Mouse (Mus musculus) cerebellum, adult (tissue): ENCODE measurements around the gene Ephb2.
A peak's percentile ranks its signal among the peaks of the same experiment; 100 is the strongest.

Experiments
- ATAC-seq: cut with Nextera tagmentation; 2 replicates; pipeline ENCODE4 v1.9.2; 2017; ENCODE audit warnings: mild to moderate bottlenecking, moderate library complexity, mixed read lengths; ENCODE audit not compliant: insufficient number of reproducible peaks, low FRiP score, low TSS enrichment

Gene Ephb2

GRCm38 (mm10) chr4:136835621-136836386 lies at the start of gene Ephb2:
TSS of gene Ephb2 (minus strand) at chr4:136835988.
- ATAC-seq, result peak; percentile 69

DNA sequence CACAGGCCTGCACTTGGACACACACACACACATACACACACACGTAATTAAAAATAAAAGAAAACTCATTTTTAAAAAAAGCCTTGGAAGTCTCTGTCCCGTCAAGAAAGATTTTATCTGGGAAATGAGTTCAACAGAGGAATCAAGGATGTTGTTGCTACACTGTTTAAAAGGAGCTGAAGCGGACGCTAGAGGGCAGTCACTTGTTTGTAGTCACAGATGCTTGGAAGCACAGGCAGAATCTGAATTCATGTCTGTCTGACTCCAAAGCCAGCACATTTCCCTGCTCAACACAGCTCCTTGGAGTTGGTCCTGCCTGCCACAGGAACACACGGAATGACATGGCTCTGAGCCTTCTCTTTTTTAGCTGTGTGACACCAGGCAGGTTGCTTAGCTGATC lies 42.8 kb upstream of the Ephb2 start:
- ATAC-seq, result no peak

GRCm38 (mm10) chr4:136878171-136878570 lies 42.4 kb upstream of the Ephb2 start:
- no peak for ATAC-seq

DNA sequence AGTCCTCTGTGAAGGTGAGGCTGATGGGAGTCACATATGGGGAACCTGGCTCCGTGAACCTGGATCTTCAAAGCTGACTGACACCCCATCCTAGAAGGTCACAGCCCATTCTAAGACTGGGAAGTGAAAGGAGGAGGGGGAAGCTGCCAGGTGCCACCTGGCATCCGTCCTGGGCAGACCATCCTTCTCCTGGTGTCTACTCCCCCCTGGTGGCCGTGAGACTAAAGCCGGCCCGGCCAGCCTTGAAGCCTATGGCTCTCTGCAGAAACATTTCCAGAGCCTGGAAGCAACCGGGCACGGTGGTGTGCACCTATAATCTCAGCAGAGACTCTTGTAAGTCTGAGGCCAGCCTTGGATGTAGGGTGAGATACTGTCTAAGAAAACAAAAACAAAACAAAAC lies 41.2 kb upstream of the Ephb2 start:
- no peak for ATAC-seq

DNA sequence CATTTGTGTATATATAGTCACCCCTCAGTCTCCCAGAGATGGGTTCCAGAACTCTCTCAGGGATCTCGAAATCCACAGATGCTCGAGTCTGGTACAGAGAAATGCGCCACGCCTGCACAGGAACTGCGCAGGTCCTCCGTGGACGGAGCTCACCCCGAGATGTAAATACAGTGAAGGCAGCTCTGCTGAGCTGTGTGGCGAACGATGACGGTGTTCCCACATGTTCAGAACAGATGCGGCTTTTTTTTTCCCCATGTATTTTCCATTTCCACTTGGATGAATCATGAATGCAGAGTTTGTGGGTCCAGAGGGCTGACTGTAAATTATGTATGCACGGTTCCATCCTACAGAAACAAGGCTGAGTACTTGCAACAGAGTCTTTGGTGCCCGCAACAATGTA lies 39.2 kb upstream of the Ephb2 start:
- no peak for ATAC-seq

GRCm38 (mm10) chr4:136868371-136868770 lies 32.6 kb upstream of the Ephb2 start:
- ATAC-seq, result no peak

- ATAC-seq, result no peak
Measured at GRCm38 (mm10) chr4:136867690-136868345, 32.0 kb upstream of the Ephb2 start.

GRCm38 (mm10) chr4:136865531-136865930 lies 29.7 kb upstream of the Ephb2 start:
- ATAC-seq, result no peak

DNA sequence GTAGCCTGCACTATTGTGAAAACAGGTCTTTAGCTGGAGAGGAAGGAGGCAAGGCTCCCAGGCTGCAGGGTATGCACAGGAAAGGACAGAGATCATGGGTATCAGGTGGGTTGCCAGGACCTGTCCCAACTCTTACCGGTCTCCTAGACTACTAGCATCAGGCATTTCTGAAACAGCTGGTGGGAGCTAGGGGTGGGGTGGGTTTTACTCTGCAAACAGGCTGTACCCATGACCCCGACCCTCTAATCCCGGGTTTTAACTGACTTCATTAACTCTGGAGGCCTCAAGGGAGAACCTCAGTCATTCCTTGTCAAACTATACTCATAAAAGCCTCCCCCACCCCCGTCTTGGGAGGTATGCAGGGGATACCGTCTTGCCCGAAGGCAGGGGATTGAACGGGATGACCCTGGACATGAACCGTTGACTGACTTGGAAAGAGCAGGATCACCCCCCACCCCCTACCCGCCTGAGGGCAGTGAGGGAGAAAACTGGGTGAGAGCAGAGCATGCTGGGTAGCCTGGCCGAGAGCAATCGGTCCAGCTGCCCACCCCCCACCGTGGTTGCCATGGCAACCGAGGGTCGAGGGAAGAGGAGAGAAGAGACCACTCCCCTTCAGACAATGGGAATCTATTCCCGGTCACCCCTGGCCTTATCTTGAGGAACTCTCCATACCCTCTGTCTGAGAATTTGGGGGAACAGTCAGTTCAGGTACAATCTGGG lies 29.1 kb upstream of the Ephb2 start:
- ATAC-seq, result no peak

DNA sequence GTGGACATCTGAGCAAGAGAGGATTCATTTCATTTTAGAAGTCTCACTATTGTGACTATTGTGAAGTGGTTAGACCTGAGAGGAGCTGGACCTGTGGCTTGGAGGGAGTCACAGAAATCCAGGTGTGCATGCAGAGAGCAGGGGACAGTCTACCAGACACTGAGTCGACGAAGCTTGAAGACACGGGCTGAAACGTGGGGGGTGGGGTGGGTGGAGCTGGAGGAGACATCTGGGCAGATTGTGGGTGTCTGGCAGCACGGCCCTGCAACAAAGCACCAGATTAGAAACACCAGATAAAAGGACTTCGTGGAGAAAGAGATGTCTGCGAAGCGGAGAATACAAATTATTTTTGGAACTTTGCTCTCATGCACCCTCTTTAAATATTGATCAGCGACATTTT lies 27.7 kb upstream of the Ephb2 start:
- ATAC-seq, result no peak

DNA sequence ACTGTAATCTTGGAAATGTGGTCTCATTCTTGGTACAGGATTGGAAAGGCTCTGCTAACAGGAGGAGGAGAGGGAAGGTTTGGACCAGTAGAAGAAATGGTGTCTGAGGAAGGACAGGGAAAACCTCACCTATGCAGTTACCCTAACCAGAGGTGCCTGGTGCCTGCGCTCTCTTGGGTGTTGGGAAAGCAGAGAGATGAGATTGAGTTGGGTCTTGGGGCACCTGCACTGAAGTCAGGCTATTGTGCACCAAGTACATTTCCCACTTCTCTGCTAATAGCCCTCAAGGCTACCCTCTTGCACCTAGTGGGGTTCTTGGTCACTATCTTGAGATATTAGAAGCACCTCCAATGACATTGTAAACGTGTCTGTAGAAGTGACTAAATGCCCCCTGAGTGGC lies 26.6 kb upstream of the Ephb2 start:
- ATAC-seq, result no peak

DNA sequence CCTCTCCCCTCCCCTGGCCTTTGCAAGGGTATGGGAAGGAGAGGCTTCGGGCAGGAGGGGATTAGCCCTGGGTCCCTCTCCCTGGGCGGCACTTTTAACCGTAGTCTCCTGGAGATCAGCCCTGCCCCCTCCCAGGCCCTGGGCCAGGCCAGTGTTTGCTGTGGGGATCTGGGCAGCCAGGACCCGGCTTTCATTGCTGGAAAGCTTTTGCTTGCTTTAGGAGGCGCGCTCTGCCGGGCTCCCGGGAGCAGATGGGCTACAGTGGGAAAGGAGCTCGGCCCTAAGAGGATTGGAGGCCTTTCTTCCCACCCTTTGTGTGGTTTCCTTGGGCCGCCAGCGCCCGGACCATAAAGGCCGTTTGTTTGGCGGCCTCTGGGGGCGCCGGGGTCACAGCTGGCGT lies 26.0 kb upstream of the Ephb2 start:
- ATAC-seq, result no peak

DNA sequence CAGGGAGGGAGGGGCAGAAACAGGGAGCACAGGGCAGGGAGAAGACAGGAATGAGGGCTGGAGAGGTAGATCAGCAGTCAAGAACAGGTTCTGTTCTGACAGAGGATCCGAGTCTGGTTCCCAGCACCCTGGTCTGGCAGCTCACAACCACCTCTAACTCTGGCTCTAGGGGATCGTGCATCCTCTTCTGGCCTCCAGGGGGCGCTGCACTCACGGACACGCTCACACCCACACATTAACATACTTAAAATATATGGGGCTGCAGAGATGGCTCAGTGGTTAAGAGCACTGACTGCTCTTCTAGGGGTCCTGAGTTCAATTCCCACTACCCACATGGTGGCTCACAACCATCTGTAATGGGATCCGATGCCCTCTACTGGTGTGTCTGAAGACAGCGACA lies 24.2 kb upstream of the Ephb2 start:
- ATAC-seq, result no peak

GRCm38 (mm10) chr4:136855081-136855480 lies 19.3 kb upstream of the Ephb2 start:
- ATAC-seq, result no peak

DNA sequence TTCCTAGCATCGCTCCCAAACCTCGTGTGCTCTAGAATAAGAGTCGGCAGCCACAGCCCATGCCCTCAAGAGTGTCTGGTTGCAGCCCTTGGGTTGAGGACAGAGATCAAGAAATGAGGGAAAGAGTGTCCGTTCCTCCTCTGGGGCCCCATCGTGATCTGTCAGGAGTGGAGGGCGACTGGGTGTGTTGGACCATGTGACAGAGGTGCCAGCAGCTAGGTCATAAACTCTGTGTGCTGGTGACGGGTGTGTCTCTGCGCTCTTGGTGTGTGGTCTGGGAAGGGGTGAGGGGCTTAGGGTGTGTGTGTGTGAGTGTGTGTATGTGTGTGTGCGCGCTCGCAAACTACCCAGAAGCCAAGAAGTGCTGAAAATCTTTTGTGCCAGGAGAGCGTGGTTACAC lies 17.2 kb upstream of the Ephb2 start:
- no peak for ATAC-seq

DNA sequence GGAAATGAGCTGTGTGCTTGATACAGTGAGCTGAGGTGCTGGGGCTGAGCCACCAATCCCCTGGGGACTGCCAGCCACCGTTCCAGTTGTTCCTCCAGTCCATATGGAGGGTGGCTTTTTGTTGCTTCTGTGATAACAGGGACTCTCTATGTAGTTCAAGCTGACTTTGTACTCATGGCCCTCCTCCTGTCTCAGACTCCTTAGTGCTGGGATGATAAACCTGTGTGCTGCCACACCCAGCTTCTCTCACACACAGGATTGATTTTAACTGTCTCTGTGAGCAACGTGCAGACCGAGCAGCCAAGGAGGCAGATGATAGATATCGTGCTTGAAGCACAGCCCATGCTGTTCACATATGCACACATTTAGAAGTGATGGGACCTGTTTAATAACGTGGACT lies 16.3 kb upstream of the Ephb2 start:
- no peak for ATAC-seq

DNA sequence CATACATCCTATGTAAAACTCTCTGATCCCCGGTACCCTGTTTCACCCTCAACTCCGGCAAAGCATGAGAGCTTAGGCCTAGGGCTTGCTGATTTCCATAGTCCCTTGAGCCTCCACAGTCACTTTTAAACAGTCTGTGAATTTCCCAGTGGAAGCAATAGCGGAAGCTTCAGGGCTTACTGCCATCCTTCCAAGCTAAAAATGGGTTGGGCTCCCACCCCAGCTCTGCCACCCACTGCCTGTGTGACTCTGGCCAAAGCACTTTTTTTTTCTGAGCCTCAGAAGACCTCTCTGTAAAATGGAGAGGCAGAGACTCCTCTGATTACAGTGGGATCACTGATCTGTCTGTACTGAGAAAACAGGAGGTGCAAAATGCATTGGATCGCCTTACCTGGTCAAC lies 12.8 kb upstream of the Ephb2 start:
- ATAC-seq, result no peak

DNA sequence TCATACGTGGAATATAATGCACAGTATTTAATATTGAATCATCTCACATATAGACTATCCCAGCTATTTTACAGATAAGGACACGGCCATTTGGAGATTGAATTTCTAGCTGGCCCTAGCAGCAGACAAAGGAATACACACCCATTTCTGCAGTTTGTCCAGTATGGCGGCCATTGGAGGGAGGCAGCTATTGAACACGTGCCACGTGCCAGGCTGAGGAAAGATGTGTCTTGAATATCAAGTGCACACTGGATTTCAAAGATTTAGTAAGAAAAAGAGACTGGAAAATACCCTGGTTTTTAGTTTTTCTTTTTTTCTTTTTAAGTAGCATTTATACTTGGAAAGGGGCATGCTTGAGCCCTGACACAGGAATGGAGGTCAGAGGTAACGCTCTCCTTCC lies 11.4 kb upstream of the Ephb2 start:
- no peak for ATAC-seq

DNA sequence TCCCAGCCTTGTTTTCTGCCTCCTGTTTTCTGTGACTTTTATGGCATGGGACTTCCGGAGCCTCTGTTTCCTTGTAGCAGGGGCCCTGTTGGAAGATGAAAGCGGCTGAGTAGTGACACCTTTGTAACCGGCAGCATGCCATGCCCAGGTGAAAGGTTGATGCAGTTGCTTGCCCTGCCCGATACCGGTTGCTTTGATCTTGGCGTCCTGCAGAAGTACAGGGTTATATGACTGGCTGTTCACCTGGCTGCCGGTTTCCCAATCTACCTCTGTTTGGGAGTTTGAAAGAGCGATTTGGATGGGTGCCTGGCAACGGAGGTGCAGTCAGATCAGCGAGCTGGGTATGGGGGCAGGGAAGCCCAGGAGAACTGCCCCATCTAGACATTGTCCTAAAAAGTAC lies 7.0 kb upstream of the Ephb2 start:
- ATAC-seq, result no peak

- no peak for ATAC-seq
Measured at GRCm38 (mm10) chr4:136842033-136842432, 6.2 kb upstream of the Ephb2 start.

- ATAC-seq, result peak; percentile 54; the same call in 1 of the 2 replicates
Measured at GRCm38 (mm10) chr4:136841056-136841455, 5.3 kb upstream of the Ephb2 start.
